Mouse (Mus musculus) ovary, adult 18-20 months (tissue): ENCODE data around the gene Tnni3.
"Not testable (repeated sequence)": the region's sequence is repeated elsewhere in the genome, so short reads cannot be mapped to it uniquely, and the experiment has no call there.

ENCODE experiments used
- DNase-seq: peaks from one replicate; pipeline ENCODE4 v3.0.0; 2022; ENCODE audit warnings: low spot score, mixed read lengths

Tnni3 gene

GRCm38 (mm10) chr7:4524212-4524922 is at the start of gene Tnni3:
Gene Tnni3 (minus strand): TSS chr7:4524229.
- not testable (repeated sequence) for DNase-seq

DNA sequence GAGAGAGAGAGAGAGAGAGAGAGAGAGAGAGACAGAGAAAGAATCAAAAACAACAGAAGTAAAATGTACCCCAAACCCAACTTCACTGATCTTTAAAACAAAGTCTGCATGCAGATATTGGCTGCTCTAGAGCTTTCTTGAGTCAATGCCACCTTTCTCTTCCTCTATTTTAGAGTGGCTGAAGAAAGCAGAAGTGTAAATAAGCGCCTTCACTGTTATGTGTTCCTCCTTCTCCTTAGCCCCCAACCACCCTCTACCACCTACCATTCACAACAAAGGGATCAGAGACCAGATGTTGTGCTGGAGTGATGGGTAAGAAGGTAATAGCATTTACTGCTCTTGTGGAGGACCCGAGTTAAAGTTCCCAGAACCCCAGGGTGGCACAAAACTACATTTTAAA is 48.3 kb upstream of the Tnni3 start:
- not testable (repeated sequence) for DNase-seq

GRCm38 (mm10) chr7:4562660-4563059 is 38.6 kb upstream of the Tnni3 start:
- DNase-seq, result no peak

DNA sequence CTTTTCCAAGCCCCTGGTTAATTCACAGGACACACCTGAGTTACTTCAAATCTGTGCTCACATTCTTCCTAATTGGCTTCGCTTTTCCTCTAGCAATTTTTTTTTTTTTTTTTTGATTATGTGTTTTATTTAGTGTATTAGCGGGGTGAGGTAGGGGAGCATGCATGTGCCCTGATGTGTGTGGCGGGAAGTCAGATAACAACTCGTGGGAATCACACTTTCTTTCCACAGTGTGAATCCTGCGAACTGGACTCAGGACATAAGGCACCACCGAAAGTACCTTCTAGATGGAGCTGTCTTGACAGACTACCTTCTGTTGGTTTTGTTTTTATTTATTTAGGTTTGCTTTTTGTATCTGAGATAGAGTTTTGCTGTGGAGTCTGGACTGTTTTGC is 33.1 kb upstream of the Tnni3 start:
- DNase-seq, result no peak

GRCm38 (mm10) chr7:4556256-4557166 is 32.5 kb upstream of the Tnni3 start:
- peak; percentile 24 for DNase-seq

GRCm38 (mm10) chr7:4547221-4547641 is 23.2 kb upstream of the Tnni3 start, which contains the start of gene Syt5:
Gene Syt5 (minus strand): TSS chr7:4547541.
- DNase-seq, result no peak

DNA sequence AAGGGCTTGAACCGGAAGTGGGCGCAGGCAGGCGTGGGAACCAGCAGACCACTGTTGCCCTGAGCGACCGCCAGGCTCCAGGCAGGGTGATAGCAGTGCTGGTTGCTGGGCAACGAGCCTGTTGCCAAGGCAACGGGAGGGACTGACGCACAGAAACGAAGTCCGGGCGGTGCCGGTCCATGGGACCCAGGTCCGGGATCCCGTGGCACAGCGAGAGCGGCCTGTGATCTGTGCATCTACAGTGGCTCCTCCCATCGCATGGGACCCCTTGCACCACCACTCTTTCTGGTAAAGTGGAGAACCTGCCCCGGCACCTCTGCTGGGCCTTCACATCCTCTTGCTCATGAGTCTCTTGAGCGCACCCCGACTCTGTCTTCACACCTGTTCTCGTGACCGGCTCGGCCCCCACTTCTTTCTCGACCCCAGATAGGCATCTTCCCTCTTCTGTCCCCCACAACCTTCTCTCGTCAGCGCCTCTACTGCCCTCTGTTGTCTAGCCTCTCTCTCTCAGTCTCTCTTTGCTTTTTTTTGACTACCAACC is 22.6 kb upstream of the Tnni3 start:
- peak; percentile 60 for DNase-seq

- no peak for DNase-seq
Measured at GRCm38 (mm10) chr7:4546050-4546449, 22.0 kb upstream of the Tnni3 start.

DNA sequence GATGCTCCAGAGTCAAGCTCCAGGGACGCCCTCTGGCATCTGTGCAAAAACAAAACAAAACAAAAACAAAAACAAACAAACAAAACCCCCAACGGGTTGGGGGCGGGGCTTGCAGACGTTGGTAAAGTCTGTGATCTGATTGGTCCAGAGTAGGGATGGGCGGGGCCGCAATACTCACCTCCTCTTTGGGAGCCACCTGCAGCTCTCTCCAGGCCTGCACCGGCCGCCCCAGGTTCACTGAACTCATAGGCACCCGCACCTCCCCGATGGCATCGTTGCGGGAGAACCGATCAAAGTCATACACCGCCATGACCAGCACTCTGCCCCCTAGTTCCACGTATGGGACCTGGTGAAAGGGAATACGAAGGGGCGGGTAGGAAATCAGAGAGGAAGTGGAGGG is 18.0 kb upstream of the Tnni3 start:
- DNase-seq, result no peak

GRCm38 (mm10) chr7:4541344-4541743 is 17.3 kb upstream of the Tnni3 start:
- DNase-seq, result no peak

- no peak for DNase-seq
Measured at GRCm38 (mm10) chr7:4539019-4539418, 15.0 kb upstream of the Tnni3 start.

GRCm38 (mm10) chr7:4537181-4537580 is 13.2 kb upstream of the Tnni3 start:
- no peak for DNase-seq

- DNase-seq, result no peak
Measured at GRCm38 (mm10) chr7:4536369-4536768, 12.3 kb upstream of the Tnni3 start.

- peak; percentile 84 for DNase-seq
Measured at GRCm38 (mm10) chr7:4532005-4532729, 8.1 kb upstream of the Tnni3 start, which contains the start of gene Dnaaf3. Gene Dnaaf3 (minus strand): TSS chr7:4532453.

DNA sequence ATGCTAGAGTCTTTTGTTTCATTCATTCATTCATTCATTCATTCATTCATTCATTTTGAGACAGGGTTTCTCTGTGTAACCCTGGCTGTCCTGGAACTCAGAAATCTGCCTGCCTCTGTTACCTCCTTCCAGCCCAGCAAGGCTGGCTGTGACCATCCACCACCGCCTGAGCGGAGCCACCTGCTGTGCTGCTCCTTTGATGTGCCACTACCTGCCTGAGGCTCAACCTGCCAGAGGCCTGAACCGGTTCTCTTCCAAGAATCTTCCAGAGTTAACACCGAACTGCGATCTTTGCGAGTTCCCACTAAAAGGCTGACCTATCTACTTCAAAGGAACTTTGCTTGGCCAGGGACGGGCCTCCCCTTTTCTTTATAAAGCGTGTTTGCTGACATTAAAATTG is 6.1 kb upstream of the Tnni3 start:
- DNase-seq, result not testable (repeated sequence)

DNA sequence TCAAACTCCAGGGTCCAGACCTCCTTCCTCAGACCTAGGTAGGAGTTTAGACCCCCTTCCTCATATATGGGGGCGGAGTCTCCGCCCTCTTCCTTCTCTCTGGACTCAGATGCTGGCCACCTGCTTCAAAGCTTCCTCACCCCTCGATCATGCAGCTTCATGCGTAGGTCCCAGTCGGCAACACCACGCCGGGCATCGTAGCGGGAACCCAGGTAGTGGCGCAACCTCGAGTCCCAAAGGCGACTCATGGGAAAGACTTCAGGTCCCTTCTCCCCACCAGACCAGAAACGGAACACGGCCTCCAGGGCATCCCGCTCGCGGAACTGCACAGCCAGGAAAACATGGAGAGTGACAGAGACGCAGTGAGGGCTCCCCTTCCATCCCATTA is 3.3 kb upstream of the Tnni3 start:
- DNase-seq, result no peak

- DNase-seq, result peak; percentile 73
Measured at GRCm38 (mm10) chr7:4526341-4527301, 2.6 kb upstream of the Tnni3 start.

DNA sequence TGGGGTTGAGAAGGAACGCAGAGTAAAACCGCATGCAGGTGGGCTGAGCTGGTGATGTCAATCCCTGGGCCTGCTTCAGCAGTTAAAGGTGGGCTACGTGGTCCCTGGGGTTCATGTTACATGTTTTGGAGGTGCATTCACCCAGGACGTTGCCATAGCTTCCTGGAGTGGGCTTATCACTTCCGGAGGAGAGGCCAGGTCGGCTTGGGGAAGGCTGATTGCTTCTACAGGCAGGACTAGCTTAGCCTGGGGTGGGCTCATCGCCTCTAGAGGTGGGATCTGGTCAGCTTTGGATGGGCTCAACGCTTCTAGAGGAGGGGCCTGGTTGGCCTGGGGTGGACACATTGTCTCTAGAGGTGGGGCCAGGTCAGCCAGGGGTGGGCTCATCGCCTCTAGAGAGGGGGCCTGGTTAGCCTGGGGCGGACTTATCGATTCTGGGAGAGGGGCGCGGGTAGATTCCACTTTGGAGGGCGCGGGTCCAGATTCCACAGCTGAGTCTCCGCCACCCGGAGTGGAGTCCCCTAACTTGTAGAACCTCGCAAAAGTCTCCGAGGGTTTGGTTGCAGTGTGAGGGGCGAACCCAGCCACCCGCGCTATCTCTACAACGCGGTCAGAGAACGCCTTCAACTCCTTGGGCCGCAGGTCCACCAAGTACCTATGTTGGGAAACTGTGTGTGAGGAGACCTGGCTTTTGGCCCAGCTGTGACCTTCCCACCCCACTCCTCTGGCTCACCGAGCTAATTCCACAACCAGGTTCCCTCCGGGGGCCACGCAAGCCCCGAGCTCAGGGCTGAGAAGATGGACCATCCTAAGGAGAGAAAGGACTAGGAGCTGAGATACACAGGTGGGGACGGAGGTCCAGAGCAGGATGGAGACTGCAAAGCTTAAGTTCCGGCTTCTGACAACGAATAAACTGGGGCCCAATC is 561 bp downstream of the Tnni3 start:
- DNase-seq, result no peak

- DNase-seq, result peak; percentile 54
Measured at GRCm38 (mm10) chr7:4522292-4522691, 1.7 kb downstream of the Tnni3 start.
